Mouse (Mus musculus): ENCODE measurements around the gene Sertad4.

The Sertad4 gene

DNA sequence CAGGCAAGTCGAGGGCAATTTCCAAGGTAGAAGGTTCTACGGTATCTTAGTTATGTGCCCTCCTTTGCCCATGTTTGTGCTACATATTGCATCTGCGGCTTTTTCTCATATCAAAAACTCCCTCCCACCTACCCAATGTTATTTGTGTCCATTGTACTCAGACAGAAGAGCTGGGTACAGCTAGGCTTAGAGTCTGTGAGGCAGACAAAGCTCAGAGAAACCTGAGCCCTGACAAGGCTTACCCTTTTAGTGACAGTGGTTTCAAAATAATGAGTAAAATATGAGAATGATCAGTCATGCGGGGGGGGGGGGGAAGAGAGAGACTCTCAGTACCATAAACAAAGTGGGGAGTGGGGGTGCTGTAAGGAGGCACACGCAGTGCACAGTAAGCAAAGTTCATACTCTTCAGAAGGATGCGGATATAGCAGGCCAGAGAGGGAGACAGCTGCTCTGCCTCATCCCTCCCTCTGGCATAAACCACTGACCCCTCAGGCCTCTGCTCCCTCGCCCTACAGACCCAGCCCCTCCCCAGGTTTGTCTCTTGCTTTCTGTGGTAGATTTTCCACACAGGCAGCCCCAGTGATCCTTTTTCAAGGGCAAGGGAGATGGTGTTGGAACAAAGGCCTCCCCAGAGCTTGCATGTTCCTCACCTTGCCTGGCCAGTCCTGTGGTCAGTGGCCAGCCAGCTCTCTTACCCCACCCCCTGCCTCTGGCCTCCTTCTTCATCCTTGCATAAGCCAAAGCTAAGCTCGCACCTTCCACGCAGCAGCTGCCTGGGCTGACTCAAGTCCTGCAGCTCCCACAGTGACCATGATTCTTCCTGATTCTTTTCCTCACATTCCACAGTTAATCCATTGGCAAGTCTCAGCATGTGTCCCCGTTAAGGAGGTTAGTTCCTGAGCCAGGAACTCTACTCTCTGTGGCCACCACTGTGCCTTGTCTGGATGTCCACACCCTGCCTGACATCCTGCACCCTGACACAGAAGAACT is 49.1 kb downstream of the Sertad4 start:
- DNase-seq (ENCODE audit: low spot score), result peak; percentile 65

DNA sequence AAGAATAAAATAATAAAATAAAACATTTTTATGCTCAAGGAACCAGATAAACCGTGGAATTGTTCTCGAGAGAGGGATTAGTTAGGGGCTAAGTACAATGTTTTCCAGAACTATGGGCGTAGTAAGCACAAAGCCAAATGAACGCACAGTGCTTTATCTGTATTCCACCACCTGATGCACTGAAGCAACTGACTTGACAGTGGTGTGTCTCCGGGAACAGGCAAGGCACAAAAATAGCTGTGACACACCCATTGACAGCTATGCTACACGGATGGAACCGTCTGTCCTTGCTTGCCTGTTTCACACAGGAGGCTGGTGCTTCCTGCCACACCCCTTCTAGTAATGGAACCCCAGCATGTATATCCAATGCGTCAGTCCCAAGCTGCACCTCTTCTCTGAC is 55.2 kb downstream of the Sertad4 start:
- DNase-seq (ENCODE audit: low spot score), result no peak

DNA sequence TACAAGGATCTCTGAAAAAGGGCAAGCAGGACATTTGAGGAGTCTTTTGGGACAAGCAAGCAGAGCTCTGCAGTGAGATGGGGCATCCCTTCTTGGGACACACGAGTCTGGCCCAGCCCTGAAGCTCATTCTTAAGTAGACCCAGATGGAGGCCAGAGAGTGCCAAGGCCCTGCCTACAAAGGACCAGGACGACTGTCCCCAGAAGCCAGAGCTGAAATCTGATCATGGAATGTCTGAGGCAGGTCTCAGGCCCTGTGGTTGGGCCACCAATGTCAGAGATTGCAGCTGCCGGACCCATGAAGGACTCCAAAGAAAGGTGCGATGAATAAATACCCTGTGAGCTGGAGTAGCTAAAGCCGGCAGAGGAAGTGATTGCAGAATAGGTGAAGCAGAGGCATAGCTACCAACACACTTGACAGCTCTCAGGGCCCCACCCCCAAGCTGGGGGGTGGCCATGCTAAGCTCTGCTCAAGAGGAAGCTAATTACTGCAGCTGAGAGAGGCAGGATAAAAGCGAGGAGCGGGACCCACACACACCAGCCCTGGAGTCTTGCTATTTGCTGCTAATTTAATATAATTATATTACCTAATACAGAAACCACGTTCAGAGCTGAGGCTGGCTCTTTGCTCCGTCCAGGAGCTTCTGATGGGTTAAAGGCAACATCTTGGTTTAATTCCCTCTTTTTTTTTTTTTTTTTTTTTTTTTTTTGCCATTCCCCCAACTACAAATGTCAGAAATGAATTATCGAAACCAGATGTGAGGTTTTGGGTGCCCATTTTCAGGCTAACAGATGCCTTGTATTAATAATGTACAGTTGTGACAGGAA is 56.2 kb downstream of the Sertad4 start:
- DNase-seq (ENCODE audit: low spot score), result peak; percentile 73

DNA sequence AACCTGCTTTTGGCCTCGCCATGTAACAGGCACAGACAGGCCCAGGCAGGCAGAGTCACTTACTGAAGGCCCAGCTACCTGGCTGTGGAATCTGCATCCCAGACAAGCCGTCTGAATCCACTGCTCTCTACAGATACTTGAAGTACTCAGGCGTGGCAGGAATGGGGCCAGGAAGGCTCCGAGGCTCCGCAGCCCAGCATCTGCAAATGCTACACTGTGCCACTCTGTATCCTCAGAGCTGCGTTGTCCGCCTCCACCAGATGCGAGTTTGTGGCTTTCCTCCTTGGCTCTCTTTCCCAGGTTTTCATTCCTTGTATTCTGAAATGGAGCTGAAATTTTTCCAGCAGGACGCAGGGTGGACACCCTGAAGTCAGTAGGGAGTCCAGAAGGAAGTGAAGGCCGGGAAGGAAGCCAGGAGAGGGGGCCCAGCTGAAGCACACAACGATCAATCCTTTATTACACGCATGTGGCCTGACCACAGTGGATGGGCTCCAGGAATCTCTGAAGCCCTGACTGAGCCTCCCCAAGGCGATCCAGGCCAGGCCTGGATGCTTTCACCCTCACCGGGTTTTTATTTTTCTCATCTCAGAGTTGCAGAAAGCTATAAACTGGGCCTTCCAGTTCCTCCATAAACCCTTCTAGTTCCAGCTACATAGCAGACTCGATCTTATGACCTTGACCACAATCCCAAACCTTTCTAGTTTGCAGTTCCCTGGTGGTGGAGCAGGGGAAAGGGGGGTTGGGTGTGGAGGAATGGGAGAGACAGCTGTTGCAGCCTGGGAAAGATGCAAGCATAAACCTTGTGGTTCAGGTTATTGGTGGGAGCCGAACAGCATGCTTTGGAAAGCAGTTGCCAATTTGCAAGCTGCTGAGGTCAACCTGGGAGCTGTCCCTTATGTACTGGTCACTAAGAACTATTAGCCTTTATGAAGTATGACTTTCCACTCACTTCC is 57.1 kb downstream of the Sertad4 start:
- DNase-seq (ENCODE audit: low spot score), result peak; percentile 79

GRCm38 (mm10) chr1:192797011-192797274 is 58.6 kb downstream of the Sertad4 start:
- no peak for DNase-seq (ENCODE audit: low spot score)

GRCm38 (mm10) chr1:192796201-192797010 is 59.1 kb downstream of the Sertad4 start:
- DNase-seq (ENCODE audit: low spot score), result no peak

DNA sequence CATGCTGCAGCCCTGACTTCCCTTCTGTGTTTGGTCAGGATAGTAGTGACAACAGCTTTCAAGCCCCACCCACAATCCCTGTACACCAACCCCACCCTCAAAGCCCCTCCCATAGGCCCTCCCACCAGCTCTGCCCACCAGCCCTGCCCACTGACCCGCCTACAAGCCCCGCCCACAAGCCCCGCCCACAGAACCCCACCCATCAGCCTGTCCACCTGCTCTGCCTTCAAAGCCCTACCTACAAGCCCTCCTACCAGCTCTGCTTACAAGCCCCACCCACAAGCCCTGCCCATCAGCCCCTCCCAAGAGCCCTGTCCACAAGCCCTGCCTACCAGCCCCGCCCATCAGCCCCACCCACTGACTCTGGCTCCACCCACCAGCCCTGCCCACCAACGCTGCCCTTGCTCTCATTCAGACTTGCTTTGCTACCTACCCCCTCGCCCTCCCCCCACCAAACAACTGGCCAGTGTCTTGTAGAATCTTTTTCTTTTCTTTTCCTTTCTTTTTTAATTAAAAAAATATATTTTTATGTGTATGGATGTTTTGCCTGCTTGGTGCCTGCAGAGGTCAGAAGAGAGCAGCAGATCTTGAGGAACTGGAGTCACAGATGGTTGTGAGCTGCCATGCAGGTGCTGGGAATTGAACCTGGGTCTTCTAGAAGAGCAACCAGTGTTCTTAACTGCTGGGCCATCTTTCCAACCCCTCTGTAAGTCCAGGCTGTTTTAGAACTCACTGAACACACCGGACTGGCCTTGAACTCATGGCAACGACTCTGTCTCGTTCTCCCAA is 60.4 kb downstream of the Sertad4 start:
- DNase-seq (ENCODE audit: low spot score), result no peak

Data from adipocyte (in vitro differentiated cells).